Mouse (Mus musculus): ENCODE measurements at regions not wholly inside any gene's neighbourhood (a gene's known extent, or its start where the extent isn't known, plus 50 kb on each side); places are given as distances from the start of the nearest gene placed in this dataset.

GRCm38 (mm10) chr7:125349606-125350005 lies 94.9 kb upstream of the Kdm8 start:
- Histone ChIP-seq H3K4me2 (replicated peaks; ENCODE audit: low read depth, low read length) (no peak overlapping the region), H3K36me3 (ENCODE audit: insufficient read depth, low read length) (no peaks in the 10 kb centered on the region), H3K4me3 (ENCODE audit: low read length) (no peak overlapping the region), H3K27me3 (ENCODE audit: insufficient read depth, low read length) (no peaks in the 10 kb centered on the region), H3K27ac (ENCODE audit: low read length) (no peak overlapping the region), H3K9me3 (ENCODE audit: low read length) (no peaks in the 10 kb centered on the region), H3K9ac (replicated peaks; ENCODE audit: low read length) (no peak overlapping the region), H3K4me1 (ENCODE audit: insufficient read depth, low read length) (no peaks in the 10 kb centered on the region)
- no peak for ATAC-seq (ENCODE audit: low FRiP score, low TSS enrichment)
- 36% methylated on average over 3 of the region's 3 CpGs for WGBS

DNA sequence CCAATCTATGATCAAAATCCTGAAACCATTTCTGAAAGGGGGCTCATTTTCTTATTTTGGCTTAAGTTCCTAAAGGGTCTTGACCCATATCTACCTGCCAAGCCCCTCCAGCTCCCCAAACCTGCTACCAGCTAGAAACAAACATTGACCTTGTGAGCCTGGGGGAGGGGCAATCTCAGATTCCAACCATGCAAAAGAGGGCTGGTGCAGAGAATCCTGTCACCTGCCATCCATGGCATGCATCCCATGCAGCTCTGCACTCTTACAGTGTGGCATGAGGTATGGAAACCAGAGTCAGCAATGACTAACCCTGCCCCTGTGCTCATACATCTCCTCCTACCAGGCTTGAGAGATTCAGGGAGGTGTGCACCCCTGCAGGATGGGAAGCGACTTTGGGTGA lies 90.3 kb upstream of the Kdm8 start:
- H3K4me1 ChIP-seq (ENCODE audit: insufficient read depth, low read length) = no peaks in the 10 kb centered on the region
- no peak overlapping the region for H3K4me3 ChIP-seq (ENCODE audit: low read length)
- H3K27ac ChIP-seq (ENCODE audit: low read length) = no peak overlapping the region
- no peak for ATAC-seq (ENCODE audit: low FRiP score, low TSS enrichment)
- no peaks in the 10 kb centered on the region for H3K27me3 ChIP-seq (ENCODE audit: insufficient read depth, low read length)
- H3K4me2 ChIP-seq (replicated peaks; ENCODE audit: low read depth, low read length) = no peak overlapping the region
- WGBS = 93% methylated on average over 1 of the region's 1 CpGs
- H3K36me3 ChIP-seq (ENCODE audit: insufficient read depth, low read length) = no peaks in the 10 kb centered on the region
- no peaks in the 10 kb centered on the region for H3K9me3 ChIP-seq (ENCODE audit: low read length)
- no peak overlapping the region for H3K9ac ChIP-seq (replicated peaks; ENCODE audit: low read length)

GRCm38 (mm10) chr7:125354956-125355355 lies 89.5 kb upstream of the Kdm8 start:
- Histone ChIP-seq H3K9me3 (ENCODE audit: low read length) (no peaks in the 10 kb centered on the region), H3K27ac (ENCODE audit: low read length) (no peak overlapping the region), H3K27me3 (ENCODE audit: insufficient read depth, low read length) (no peaks in the 10 kb centered on the region), H3K36me3 (ENCODE audit: insufficient read depth, low read length) (no peaks in the 10 kb centered on the region), H3K4me1 (ENCODE audit: insufficient read depth, low read length) (no peaks in the 10 kb centered on the region), H3K4me3 (ENCODE audit: low read length) (no peak overlapping the region), H3K9ac (replicated peaks; ENCODE audit: low read length) (no peak overlapping the region), H3K4me2 (replicated peaks; ENCODE audit: low read depth, low read length) (no peak overlapping the region)
- 54% methylated on average over 10 of the region's 10 CpGs for WGBS
- no peak for ATAC-seq (ENCODE audit: low FRiP score, low TSS enrichment)

DNA sequence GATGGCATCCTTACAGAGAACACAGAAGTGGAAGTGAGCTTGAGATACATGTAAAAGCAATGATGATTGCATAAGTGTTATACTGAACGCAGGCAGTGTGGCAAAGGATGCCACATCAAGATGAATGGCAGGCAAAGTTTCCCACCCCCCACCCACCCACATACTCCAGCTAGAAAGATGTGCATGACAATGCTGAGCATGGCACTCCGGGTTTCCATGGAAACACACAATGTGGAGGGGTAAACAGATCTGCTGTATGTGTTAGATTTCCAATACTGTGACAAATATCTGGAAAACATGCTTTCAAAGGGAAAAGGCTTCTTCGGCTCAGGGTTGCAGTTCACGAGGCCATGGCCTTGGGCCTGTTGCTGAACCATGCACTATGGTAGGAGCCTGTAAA lies 86.5 kb upstream of the Kdm8 start:
- Histone ChIP-seq H3K27me3 (ENCODE audit: insufficient read depth, low read length) (no peaks in the 10 kb centered on the region), H3K4me2 (replicated peaks; ENCODE audit: low read depth, low read length) (no peak overlapping the region), H3K9me3 (ENCODE audit: low read length) (no peaks in the 10 kb centered on the region), H3K4me3 (ENCODE audit: low read length) (no peak overlapping the region), H3K36me3 (ENCODE audit: insufficient read depth, low read length) (no peaks in the 10 kb centered on the region), H3K27ac (ENCODE audit: low read length) (no peak overlapping the region), H3K9ac (replicated peaks; ENCODE audit: low read length) (no peak overlapping the region), H3K4me1 (ENCODE audit: insufficient read depth, low read length) (no peaks in the 10 kb centered on the region)
- 87% methylated on average over 4 of the region's 4 CpGs for WGBS
- no peak for ATAC-seq (ENCODE audit: low FRiP score, low TSS enrichment)

DNA sequence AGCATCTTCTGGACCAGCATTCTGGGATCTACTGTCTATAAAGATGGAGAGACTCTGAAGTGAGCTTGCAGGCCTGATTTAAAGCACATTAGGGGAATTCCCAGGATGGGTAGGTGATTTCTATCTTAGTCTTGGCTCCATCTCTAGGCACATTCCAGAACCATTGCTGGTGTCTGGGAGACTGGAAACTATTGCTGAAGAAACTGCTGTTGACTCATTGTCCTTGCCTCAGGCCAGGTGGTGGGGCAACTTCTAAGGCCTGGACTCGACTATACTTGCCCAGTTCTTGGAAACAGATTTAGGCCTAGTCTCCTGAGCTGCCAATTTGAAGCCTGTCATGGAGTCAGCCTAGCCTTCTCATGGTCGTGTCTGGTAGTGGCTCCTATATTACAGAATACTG lies 61.5 kb upstream of the Kdm8 start:
- Histone ChIP-seq H3K4me2 (replicated peaks; ENCODE audit: low read depth, low read length) (no peak overlapping the region), H3K27me3 (ENCODE audit: insufficient read depth, low read length) (no peaks in the 10 kb centered on the region), H3K27ac (ENCODE audit: low read length) (no peak overlapping the region), H3K4me1 (ENCODE audit: insufficient read depth, low read length) (no peaks in the 10 kb centered on the region), H3K36me3 (ENCODE audit: insufficient read depth, low read length) (no peaks in the 10 kb centered on the region), H3K9ac (replicated peaks; ENCODE audit: low read length) (no peak overlapping the region), H3K4me3 (ENCODE audit: low read length) (no peak overlapping the region), H3K9me3 (ENCODE audit: low read length) (no peaks in the 10 kb centered on the region)
- no peak for ATAC-seq (ENCODE audit: low FRiP score, low TSS enrichment)
- WGBS = 69% methylated on average over 2 of the region's 2 CpGs

DNA sequence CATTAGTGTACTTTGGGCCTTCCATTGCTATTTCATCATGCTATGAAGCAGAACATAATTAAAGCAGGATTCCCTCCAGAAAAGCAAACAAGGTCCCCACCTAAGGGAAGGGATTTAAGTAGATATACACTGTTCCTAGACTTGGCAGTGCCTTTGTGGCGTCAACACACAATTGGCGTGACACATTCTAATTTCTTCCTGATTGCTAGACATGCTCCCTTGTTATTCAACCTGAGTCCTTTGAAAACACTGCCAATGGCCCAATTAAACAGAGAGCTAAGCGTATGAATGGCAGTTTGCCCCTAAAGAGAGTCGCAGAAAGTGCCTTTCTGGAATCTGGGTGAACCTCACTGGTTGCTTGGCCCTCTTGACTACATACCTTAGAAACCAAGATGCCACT lies 60.3 kb upstream of the Kdm8 start:
- no peaks in the 10 kb centered on the region for H3K9me3 ChIP-seq (ENCODE audit: low read length)
- H3K4me2 ChIP-seq (replicated peaks; ENCODE audit: low read depth, low read length) = no peak overlapping the region
- ATAC-seq (ENCODE audit: low FRiP score, low TSS enrichment) = no peak
- H3K27me3 ChIP-seq (ENCODE audit: insufficient read depth, low read length) = no peaks in the 10 kb centered on the region
- H3K27ac ChIP-seq (ENCODE audit: low read length) = no peak overlapping the region
- no peaks in the 10 kb centered on the region for H3K36me3 ChIP-seq (ENCODE audit: insufficient read depth, low read length)
- WGBS = 77% methylated on average over 4 of the region's 4 CpGs
- H3K9ac ChIP-seq (replicated peaks; ENCODE audit: low read length) = no peak overlapping the region
- H3K4me1 ChIP-seq (ENCODE audit: insufficient read depth, low read length) = no peaks in the 10 kb centered on the region
- H3K4me3 ChIP-seq (ENCODE audit: low read length) = no peak overlapping the region

- H3K36me3 ChIP-seq (ENCODE audit: insufficient read depth, low read length) = no peaks in the 10 kb centered on the region
- H3K4me2 ChIP-seq (replicated peaks; ENCODE audit: low read depth, low read length) = no peak overlapping the region
Observed at GRCm38 (mm10) chr7:125392536-125392935, 51.9 kb upstream of the Kdm8 start.

DNA sequence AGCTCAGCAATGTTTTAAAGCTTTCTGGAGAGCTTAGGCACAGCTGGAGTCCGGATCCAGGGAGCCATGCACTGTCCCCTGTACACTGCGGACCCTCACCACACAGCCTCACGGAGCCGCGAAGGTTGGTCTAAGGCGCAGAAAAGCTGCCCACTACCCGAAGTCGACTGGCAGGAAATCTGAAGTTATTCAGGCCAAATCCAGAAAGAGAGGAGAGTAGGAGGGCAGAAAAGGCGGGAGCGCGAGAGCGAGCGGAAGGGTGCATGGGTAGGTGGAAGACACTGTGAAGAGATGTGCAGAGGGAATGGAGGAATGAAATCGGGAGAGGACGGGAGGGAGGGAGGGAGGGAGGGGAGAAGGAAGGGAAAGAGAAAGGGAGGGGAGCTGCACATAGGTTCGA lies 51.2 kb upstream of the Kdm8 start:
- Histone ChIP-seq H3K27ac (ENCODE audit: low read length) (no peak overlapping the region), H3K4me1 (ENCODE audit: insufficient read depth, low read length) (no peaks in the 10 kb centered on the region), H3K4me3 (ENCODE audit: low read length) (peak overlapping the region; percentile 45), H3K9ac (replicated peaks; ENCODE audit: low read length) (peak overlapping the region; percentile 66), H3K4me2 (replicated peaks; ENCODE audit: low read depth, low read length) (peak overlapping the region; percentile 75), H3K36me3 (ENCODE audit: insufficient read depth, low read length) (no peaks in the 10 kb centered on the region), H3K9me3 (ENCODE audit: low read length) (no peaks in the 10 kb centered on the region), H3K27me3 (ENCODE audit: insufficient read depth, low read length) (0 out of 2 replicates have a peak, but pooled peaks cover 2% of the 10 kb centered on the region)
- WGBS = under 1% methylated on average over 16 of the region's 16 CpGs
- peak; percentile 43 for ATAC-seq (ENCODE audit: low FRiP score, low TSS enrichment)

More at GRCm38 (mm10) chr7:125392536-125392935, 51.9 kb upstream of the Kdm8 start:
- 36% methylated on average over 3 of the region's 3 CpGs for WGBS
- no peak; the same call in 1 of the 2 replicates for ATAC-seq (ENCODE audit: low FRiP score, low TSS enrichment)
- no peaks in the 10 kb centered on the region for H3K4me1 ChIP-seq (ENCODE audit: insufficient read depth, low read length)
- no peaks in the 10 kb centered on the region for H3K9me3 ChIP-seq (ENCODE audit: low read length)
- H3K4me3 ChIP-seq (ENCODE audit: low read length) = no peak overlapping the region
- 0 out of 2 replicates have a peak, but pooled peaks cover 2% of the 10 kb centered on the region for H3K27me3 ChIP-seq (ENCODE audit: insufficient read depth, low read length)
- no peak overlapping the region for H3K27ac ChIP-seq (ENCODE audit: low read length)
- no peak overlapping the region for H3K9ac ChIP-seq (replicated peaks; ENCODE audit: low read length)

DNA sequence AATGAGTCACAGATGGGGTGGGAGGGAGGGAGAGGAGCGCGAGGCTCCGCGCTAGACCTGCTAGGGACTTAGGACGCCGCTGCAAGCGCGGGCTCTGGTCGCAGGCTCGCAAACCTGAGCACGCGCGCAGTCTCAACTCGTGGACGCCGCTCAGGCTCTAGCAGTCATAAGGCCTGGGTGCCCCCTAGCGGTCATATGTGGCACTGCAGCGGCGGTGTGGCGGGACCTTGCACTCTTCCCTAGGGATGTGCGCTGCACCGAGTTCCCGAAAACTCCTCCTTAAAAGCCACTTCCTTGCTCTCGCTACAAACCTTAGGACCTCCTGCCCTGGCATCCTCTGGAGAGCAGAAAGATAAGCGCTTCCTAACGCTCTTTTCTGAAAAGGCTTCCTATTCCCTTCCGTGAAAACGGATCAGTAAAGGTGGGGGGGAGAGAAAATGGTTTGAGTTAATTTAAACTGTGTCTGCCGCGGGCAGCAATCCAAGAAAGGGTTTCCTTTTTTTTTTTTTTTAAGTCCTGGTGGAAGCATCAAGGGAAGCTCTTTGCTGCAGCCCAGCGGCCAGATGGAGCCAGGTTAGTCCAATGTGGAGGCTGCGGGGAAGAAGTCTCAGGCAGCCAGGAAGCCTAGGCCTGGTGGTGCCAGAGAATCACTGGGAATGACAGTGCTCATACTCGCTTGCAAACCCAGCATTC lies 50.7 kb upstream of the Kdm8 start:
- Histone ChIP-seq H3K4me3 (ENCODE audit: low read length) (peak overlapping the region; percentile 45), H3K4me2 (replicated peaks; ENCODE audit: low read depth, low read length) (peak overlapping the region; percentile 75), H3K4me1 (ENCODE audit: insufficient read depth, low read length) (no peaks in the 10 kb centered on the region), H3K27me3 (ENCODE audit: insufficient read depth, low read length) (0 out of 2 replicates have a peak, but pooled peaks cover 2% of the 10 kb centered on the region), H3K9me3 (ENCODE audit: low read length) (no peaks in the 10 kb centered on the region), H3K27ac (ENCODE audit: low read length) (0 out of 2 replicates have a peak overlapping the region, but pooled peaks have one; percentile 21), H3K36me3 (ENCODE audit: insufficient read depth, low read length) (no peaks in the 10 kb centered on the region), H3K9ac (replicated peaks; ENCODE audit: low read length) (peak overlapping the region; percentile 66)
- WGBS = under 1% methylated on average over 33 of the region's 33 CpGs
- ATAC-seq (ENCODE audit: low FRiP score, low TSS enrichment) = peak; percentile 91
